ENCODE assay signal across 34 mouse cellular contexts in the genomic region with DNA sequence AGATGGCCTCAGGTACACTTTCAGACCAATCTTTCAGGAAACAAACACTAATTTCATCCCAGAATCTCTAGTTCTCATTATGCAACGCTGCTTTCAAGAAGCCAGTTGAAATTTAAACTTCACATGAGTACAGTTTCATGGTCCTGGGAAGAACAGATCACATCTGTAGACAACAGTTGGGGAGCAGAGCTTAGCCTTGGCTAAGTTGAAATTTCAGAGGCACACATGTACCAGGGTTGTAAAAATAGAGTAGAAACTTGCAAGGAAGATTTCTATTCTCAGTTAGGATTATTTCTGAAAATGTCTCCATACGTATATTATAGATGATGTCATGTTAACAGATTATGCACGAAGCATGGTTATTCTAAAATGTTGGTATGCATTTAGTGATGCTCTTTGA.
"Had no signal": no experiment of that assay in that cellular context is flagged by ENCODE, and none has a peak within 500 bp of the region (broad histone marks: within the 10 kb centered on the region; RNA-seq: fewer than 3 reads in every experiment).

No protein-coding gene starts in this region.

- H3K27ac ChIP-seq: heart, embryonic 10.5 days; heart, embryonic 13.5 days; heart, embryonic 15.5 days; hindbrain, embryonic 10.5 days; hindbrain, embryonic 12.5 days; hindbrain, embryonic 13.5 days; hindbrain, embryonic 14.5 days; hindbrain, embryonic 15.5 days; hindbrain, postnatal 0 days; intestine, embryonic 15.5 days; kidney, embryonic 15.5 days; kidney, postnatal 0 days; layer of hippocampus, adult 2 months had no signal

- ATAC-seq: hindbrain, embryonic 16.5 days; hindbrain, postnatal 0 days; inflammation-experienced regulatory T-cells, adult 6 months; intestine, embryonic 15.5 days; intestine, embryonic 16.5 days; intestine, postnatal 0 days had no signal

- DNase-seq: heart, postnatal 10 days; heart, postnatal 14 days; heart, postnatal 36 days; heart, postnatal 4 days; kidney, adult 11 months; kidney, adult 18-20 months; kidney, adult 2 months; kidney, adult 8-10 months; kidney, adult 9 months; kidney, postnatal 10 days; kidney, postnatal 14 days; kidney, postnatal 25 days; kidney, postnatal 36 days; kidney, postnatal 4 days; layer of hippocampus, adult 9-11 months; layer of hippocampus, postnatal 36 days had no signal

- H3K4me3 ChIP-seq: heart, embryonic 10.5 days; heart, embryonic 12.5 days; heart, embryonic 13.5 days; heart, embryonic 15.5 days; hindbrain, embryonic 10.5 days; hindbrain, embryonic 12.5 days; hindbrain, embryonic 13.5 days; hindbrain, embryonic 15.5 days; intestine, embryonic 15.5 days; kidney, embryonic 15.5 days; layer of hippocampus, adult 2 months had no signal
